Mouse (Mus musculus) liver, embryonic 14.5 days (tissue): Measurements from ENCODE around the gene Gm10283. TPM values are rescaled to one million over a fixed set of nuclear protein-coding genes. Genes with fewer than 3 reads are reported as not detected.

ENCODE experiments used
- ATAC-seq: fragments of 200-750 bp; cut with Nextera tagmentation; 2 replicates; pipeline ENCODE4 v1.8.0; 2017; ENCODE audit warnings: moderate number of reproducible peaks, mild to moderate bottlenecking, moderate library complexity; ENCODE audit not compliant: insufficient read depth
- DNase-seq, 3 experiments: peaks; one replicate each; pipeline ENCODE4 v3.0.0-alpha.2; 2012 to 2013; ENCODE audit warnings: low read depth in 3 of 3, low spot score in 3 of 3
- H3K27ac ChIP-seq: fragments of 300-500 bp; sonication (generic); 2 replicates; pipeline ENCODE4 v1.5.1; 2014; ENCODE audit warnings: moderate library complexity, mild to moderate bottlenecking, control low read depth, inconsistent platforms
- H3K27me3 ChIP-seq: fragments of 300-500 bp; sonication (generic); 2 replicates; pipeline ENCODE4 v1.6.1; 2014; ENCODE audit warnings: mild to moderate bottlenecking, low read length, moderate library complexity; ENCODE audit not compliant: control insufficient read depth, insufficient read depth
- H3K36me3 ChIP-seq: fragments of 300-500 bp; sonication (generic); replicated peaks from 2 replicates; pipeline ENCODE4 v1.6.1; 2014; ENCODE audit warnings: low read depth; ENCODE audit not compliant: control insufficient read depth, insufficient read depth
- H3K4me1 ChIP-seq, 2 experiments: fragments of 200-500 bp in 1 of 2; fragments of 300-500 bp in 1 of 2; sonication (generic) in 1 of 2; replicated peaks; 2 replicates each; pipeline ENCODE4 v1.6.1; 2012 to 2014; ENCODE audit warnings: antibody characterized with exemption in 1 of 2, inconsistent platforms in 1 of 2, low read length in 1 of 2; ENCODE audit not compliant: control insufficient read depth in 2 of 2, insufficient read depth in 2 of 2
- H3K4me2 ChIP-seq: fragments of 300-500 bp; sonication (generic); 2 replicates; pipeline ENCODE4 v1.6.1; 2014; ENCODE audit warnings: low read depth, mild to moderate bottlenecking, control low read depth, moderate library complexity
- H3K4me3 ChIP-seq, 2 experiments: fragments of 200-500 bp in 1 of 2; fragments of 300-500 bp in 1 of 2; sonication (generic) in 1 of 2; 2 replicates each; pipeline ENCODE4 v1.5.1; 2012 to 2014; ENCODE audit warnings: low read depth in 2 of 2, low read length in 2 of 2, mild to moderate bottlenecking in 2 of 2, control low read depth in 1 of 2, inconsistent platforms in 1 of 2, moderate library complexity in 1 of 2; ENCODE audit not compliant: insufficient read depth in 1 of 2
- H3K9ac ChIP-seq: fragments of 300-500 bp; sonication (generic); replicated peaks from 2 replicates; pipeline ENCODE4 v1.6.1; 2014; ENCODE audit warnings: mild to moderate bottlenecking, control low read depth, moderate library complexity
- H3K9me3 ChIP-seq: fragments of 300-500 bp; sonication (generic); 2 replicates; pipeline ENCODE4 v1.6.1; 2016; ENCODE audit warnings: low read length, mixed read lengths; ENCODE audit not compliant: control insufficient read depth
- CTCF ChIP-seq: IDR thresholded peaks from 2 replicates; pipeline ENCODE4 v1.5.1; 2016; ENCODE audit warnings: antibody characterized with exemption, low read depth, control low read depth
- EP300 ChIP-seq: IDR thresholded peaks from 2 replicates; pipeline ENCODE4 v1.6.1; 2016; ENCODE audit warnings: antibody characterized with exemption, low read depth
- WGBS: fragments of 180-500 bp; shearing (Covaris S2); extraction: QIAGEN DNeasy Blood & Tissue Kit; methylation state at CpG from one replicate; pipeline ENCODE4 v1.1.7; 2014; ENCODE audit not compliant: insufficient replicate concordance; 5-methylcytosine and 5-hydroxymethylcytosine counted together
- polyA plus RNA-seq, 2 experiments: library from polyadenylated mRNA; depleted of rRNA in 1 of 2; stranded (reverse) in 1 of 2; unstranded in 1 of 2; fragments of >200 nt; fragmentation: Nextera tagmentation in 1 of 2; extraction: Ambion mirVana in 1 of 2; gene quantifications; 2 replicates each; pipeline versions ENCODE4 v1.2.1 to v1.2.3; 2012 to 2014

The Gm10283 gene
- polyA plus RNA-seq, 2 experiments = not detected

DNA sequence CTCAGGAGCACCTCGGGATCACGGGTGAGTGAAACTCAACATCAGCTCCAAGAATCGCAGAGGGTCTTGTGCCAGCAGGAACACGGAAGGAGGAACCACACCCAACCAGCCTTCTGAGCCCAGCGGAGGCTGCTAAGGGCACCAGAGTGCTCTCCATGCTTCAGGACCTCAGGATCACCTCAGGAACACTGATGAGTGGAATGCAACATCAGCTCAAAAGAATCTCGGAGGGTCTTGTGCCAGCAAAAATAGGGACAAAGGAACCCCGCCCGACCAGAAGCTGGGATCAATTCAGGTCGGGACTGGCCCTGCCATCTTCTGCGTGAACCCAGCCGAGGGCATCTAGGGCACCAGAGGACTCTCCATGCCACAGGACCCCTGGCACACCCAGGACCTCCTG, 8.4 kb downstream of the Gm10283 start:
- H3K27me3 ChIP-seq = no peaks in the 10 kb centered on the region
- no peaks in the 10 kb centered on the region for H3K36me3 ChIP-seq
- DNase-seq = no peak
- H3K9me3 ChIP-seq = no peaks in the 10 kb centered on the region
- ATAC-seq = no peak
- H3K27ac ChIP-seq = no peak overlapping the region
- 73% methylated on average over 11 of the region's 11 CpGs for WGBS
- no peak overlapping the region for H3K4me3 ChIP-seq
- H3K4me2 ChIP-seq = no peak overlapping the region
- TF ChIP-seq EP300 (no peak), CTCF (no peak)
- H3K9ac ChIP-seq = no peak overlapping the region
- no peaks in the 10 kb centered on the region for H3K4me1 ChIP-seq

DNA sequence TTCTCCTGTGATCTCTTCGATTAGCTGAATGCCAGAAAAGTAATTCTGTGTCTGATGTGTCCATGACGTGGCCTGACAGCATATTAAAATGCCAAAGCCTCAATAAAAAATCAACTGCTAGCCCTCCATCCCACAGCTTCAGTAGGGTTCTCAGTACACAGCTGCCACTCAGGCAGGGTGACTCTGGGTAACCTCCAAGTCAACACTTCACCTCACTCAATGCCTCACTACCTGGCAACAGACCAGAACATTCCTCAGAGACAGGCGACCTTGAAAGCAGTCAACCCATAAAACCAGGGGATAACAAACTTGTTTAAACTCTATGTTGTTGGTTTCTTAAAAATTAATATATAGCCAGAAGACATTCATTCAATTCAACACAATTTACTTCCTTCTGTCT, 10.5 kb downstream of the Gm10283 start:
- no peaks in the 10 kb centered on the region for H3K36me3 ChIP-seq
- H3K4me1 ChIP-seq = no peaks in the 10 kb centered on the region
- H3K27me3 ChIP-seq = no peaks in the 10 kb centered on the region
- 45% methylated on average over 3 of the region's 3 CpGs for whole genome bisulfite sequencing
- DNase-seq = no peak
- no peaks in the 10 kb centered on the region for H3K9me3 ChIP-seq
- TF ChIP-seq EP300 (no peak), CTCF (no peak)
- no peak for ATAC-seq
- H3K9ac ChIP-seq = no peak overlapping the region
- no peak overlapping the region for H3K4me2 ChIP-seq
- no peak overlapping the region for H3K27ac ChIP-seq
- H3K4me3 ChIP-seq = no peak overlapping the region

DNA sequence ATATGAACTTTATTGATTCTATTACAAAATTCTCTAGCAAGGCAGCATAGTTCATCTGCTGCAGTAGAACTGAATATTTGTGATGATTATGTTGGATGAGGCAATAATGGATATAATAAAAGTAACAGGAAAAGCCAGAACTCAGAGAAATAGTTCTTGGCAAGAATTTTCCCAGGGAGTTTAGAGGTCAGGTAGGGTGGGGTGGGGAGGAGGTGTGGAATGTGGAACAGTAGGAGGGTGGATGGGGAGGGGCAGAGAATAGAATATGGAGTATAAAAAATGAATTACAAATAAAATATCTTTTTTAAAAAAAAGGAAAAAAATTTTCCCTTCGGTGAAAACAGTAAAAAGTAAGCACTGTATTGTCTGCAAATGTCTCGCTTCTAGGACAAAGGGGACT, 11.1 kb downstream of the Gm10283 start:
- H3K9me3 ChIP-seq = no peaks in the 10 kb centered on the region
- H3K4me1 ChIP-seq = no peaks in the 10 kb centered on the region
- H3K9ac ChIP-seq = no peak overlapping the region
- no peak overlapping the region for H3K4me3 ChIP-seq
- ATAC-seq (no peak), DNase-seq (no peak)
- no peak overlapping the region for H3K4me2 ChIP-seq
- no peak overlapping the region for H3K27ac ChIP-seq
- no peaks in the 10 kb centered on the region for H3K36me3 ChIP-seq
- H3K27me3 ChIP-seq = no peaks in the 10 kb centered on the region
- 63% methylated on average over 2 of the region's 2 CpGs for WGBS
- TF ChIP-seq CTCF (no peak), EP300 (no peak)

DNA sequence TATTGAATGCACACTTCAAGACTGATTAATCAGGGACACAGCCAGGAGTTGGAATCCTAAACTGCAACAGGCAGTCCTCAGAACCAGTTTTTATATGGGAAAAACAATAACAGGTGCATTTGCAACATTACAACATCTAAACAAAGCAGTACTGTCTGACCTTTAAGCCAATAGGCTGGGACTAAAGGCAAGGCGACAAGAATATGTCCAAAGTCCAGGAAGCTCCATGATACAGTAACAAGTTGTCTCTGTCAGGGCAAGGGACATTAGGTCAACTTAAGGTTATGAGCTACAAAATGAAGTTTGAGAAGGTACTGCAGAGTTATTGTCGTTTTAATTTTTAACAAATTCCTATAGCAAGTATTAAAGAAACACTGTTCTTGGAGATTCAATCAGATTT, 12.9 kb downstream of the Gm10283 start:
- H3K4me1 ChIP-seq = no peaks in the 10 kb centered on the region
- H3K27me3 ChIP-seq = no peaks in the 10 kb centered on the region
- TF ChIP-seq CTCF (no peak), EP300 (no peak)
- no peak overlapping the region for H3K4me3 ChIP-seq
- no peak overlapping the region for H3K27ac ChIP-seq
- H3K9me3 ChIP-seq = no peaks in the 10 kb centered on the region
- no peak overlapping the region for H3K9ac ChIP-seq
- 46% methylated on average over 2 of the region's 2 CpGs for WGBS
- H3K36me3 ChIP-seq = no peaks in the 10 kb centered on the region
- ATAC-seq (no peak), DNase-seq (no peak)
- H3K4me2 ChIP-seq = no peak overlapping the region

DNA sequence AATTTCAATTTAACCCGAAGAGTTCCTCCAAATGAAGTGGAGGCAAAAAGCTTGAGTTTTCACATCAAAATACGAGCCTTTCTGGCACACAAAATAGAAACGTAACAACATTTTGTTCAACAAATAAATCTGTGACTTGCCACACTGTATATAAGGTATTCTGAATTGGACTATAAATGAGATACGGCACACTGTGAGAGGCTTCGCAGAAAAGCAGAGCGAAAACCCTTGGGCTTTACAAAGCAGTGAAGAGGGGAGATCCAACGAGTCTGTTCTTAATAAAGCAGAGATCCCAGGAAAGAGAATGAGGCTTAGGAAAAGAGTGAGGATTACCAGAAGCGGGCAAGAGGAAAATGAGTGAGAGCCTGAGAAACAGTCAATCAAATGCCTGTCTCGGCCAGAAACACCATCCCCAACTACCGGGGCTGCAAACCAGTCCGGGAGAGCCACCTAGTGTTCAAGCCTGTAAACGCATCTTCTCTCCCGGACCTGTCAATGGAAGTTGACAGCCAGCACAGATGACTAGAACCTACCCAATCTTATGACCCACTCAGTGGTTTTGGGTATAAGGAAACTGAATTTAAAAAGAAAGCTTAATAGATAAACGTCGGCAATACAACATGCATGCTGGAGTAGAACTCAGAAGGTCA, 36.2 kb downstream of the Gm10283 start:
- Histone ChIP-seq H3K9me3 (no peaks in the 10 kb centered on the region), H3K4me2 (no peak overlapping the region), H3K9ac (no peak overlapping the region), H3K27me3 (no peaks in the 10 kb centered on the region), H3K36me3 (no peaks in the 10 kb centered on the region), H3K4me1 (no peaks in the 10 kb centered on the region), H3K4me3 (no peak overlapping the region), H3K27ac (no peak overlapping the region)
- DNase-seq (no peak), ATAC-seq (no peak)
- WGBS = 30% methylated on average over 15 of the region's 15 CpGs
- TF ChIP-seq EP300 (no peak), CTCF (peak; percentile 65)
